Mouse (Mus musculus): ENCODE results near the gene Rngtt.
"Not testable (repeated sequence)": the region's sequence is repeated elsewhere in the genome, so short reads cannot be mapped to it uniquely, and the experiment has no call there.

Gene Rngtt

GRCm38 (mm10) chr4:33441864-33442263, 131.8 kb downstream of the Rngtt start:
- DNase-seq (ENCODE audit: low read depth) = no peak

DNA sequence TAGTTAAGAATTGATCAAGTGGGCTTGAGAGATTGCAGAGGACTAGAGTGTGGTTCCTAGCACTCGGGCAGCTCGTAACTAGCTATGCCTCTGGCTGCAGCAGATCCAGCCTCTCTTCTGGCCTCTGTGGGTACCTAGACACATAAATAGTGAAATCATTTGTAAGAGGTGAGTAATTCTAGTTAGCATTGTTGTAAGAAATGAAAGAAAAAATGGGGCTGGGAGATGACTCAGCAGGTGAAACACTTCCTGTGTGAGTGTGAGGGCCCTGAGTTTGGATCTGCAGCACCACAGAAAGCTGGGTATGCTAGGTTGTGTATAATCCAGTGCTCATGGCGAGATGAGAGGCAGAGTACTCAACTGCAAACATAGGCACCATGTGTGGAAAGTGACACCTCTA, 136.2 kb downstream of the Rngtt start:
- DNase-seq (ENCODE audit: low read depth) = peak; percentile 72

- DNase-seq (ENCODE audit: low read depth) = no peak
Measured at GRCm38 (mm10) chr4:33446881-33447280, 136.8 kb downstream of the Rngtt start.

- not testable (repeated sequence) for DNase-seq (ENCODE audit: low read depth)
Measured at GRCm38 (mm10) chr4:33450356-33450755, 140.2 kb downstream of the Rngtt start.

- DNase-seq (ENCODE audit: low read depth) = no peak
Measured at GRCm38 (mm10) chr4:33459851-33460250, 149.7 kb downstream of the Rngtt start.

DNA sequence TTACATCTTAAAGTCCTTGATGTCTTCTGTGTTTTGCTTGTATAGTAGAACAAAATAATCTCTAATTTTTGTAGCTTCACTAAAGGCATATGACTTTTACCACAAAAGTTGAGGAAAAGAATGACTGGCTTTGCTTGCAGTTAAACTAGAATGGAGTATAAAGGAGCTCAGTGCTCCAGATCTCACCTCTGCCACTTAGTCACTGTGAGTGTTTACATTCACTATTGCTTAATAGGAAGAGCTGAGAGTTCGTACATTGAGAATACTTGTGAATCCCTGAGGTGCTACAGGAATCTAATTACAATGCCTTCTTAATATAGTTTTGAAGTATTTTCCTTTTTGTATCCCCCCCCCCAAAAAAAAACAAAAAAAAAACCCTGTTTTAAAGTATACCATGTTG, 154.3 kb downstream of the Rngtt start:
- no peak for DNase-seq (ENCODE audit: low read depth)

- no peak for DNase-seq (ENCODE audit: low read depth)
Measured at GRCm38 (mm10) chr4:33465871-33466270, 155.8 kb downstream of the Rngtt start.

GRCm38 (mm10) chr4:33466970-33467399, 156.9 kb downstream of the Rngtt start:
- peak; percentile 78 for DNase-seq (ENCODE audit: low read depth)

DNA sequence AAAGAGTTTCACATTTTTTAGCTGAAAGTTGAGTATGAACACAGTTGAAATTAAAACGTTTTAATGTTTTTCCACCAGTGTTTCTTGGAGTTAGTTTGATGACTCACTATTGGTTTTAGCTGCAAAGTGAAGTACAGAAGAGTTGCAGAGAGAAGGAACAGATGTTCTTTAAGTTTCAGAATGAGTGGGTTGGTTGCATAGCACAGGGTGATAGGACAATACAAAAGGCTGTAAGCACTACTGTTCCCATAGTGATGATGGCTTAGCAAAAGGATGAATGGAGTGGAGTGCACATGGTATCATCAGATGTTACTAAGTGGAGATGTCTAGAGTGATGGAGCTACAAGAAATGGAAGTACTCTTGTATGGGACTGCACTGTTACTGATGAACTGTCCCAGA, 157.5 kb downstream of the Rngtt start:
- DNase-seq (ENCODE audit: low read depth) = peak; percentile 28

GRCm38 (mm10) chr4:33468151-33468550, 158.0 kb downstream of the Rngtt start:
- DNase-seq (ENCODE audit: low read depth) = no peak

DNA sequence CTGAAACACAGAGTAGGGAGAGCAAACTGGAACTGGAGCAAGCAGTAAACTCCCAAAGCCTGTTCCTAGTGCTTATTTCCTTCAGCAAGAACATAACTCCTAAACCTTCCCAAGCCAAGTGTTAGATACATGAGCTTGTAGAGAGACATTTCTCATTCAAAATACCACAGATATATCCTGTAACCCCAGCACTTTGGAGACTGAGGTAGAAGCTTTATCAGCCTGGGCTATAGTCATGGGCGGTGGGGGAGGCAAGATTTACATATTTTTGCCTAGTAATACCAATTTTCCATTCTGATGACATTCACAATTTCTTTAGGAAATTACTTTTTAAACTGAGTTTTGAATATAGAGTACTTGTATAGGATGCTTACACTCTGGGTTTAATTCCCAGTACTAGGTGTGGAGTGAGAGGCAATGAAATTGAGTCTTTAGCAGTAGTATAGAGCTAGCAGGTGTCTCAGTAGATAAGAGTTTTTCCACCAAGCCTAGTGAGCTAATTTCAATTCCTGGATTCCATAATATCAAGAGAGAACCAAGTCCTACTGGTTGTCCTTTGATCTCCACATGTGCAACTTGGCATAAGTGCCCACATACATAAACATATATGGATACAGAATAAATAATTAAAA, 160.7 kb downstream of the Rngtt start:
- DNase-seq (ENCODE audit: low read depth) = no peak

GRCm38 (mm10) chr4:33478011-33478785, 168.1 kb downstream of the Rngtt start:
- DNase-seq (ENCODE audit: low read depth) = no peak

GRCm38 (mm10) chr4:33481721-33482120, 171.6 kb downstream of the Rngtt start:
- no peak for DNase-seq (ENCODE audit: low read depth)

DNA sequence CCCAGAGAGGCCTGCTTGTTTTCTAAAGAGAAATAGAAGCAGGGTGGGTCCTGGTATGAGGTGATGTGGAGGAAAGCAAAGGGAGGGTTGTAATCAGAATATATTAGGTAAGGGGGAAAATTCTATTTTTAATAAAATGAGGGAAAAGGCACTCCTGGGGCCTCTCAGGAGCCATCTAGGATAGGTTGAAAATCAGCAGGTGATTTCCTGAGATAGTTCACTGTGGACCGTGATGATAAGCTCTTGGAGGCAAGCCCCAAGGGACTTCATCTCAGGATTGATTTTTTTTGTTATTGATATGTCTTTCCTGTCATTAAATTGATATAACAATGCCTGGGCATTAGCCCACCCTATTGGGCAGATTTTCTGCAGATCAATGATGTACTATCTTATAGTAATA, 175.9 kb downstream of the Rngtt start:
- no peak for DNase-seq (ENCODE audit: low read depth)

GRCm38 (mm10) chr4:33491108-33491507, 181.0 kb downstream of the Rngtt start:
- DNase-seq (ENCODE audit: low read depth) = no peak

- no peak for DNase-seq (ENCODE audit: low read depth)
Measured at GRCm38 (mm10) chr4:33494377-33494776, 184.3 kb downstream of the Rngtt start.

GRCm38 (mm10) chr4:33496985-33497384, 186.9 kb downstream of the Rngtt start:
- no peak for DNase-seq (ENCODE audit: low read depth)

GRCm38 (mm10) chr4:33497657-33498056, 187.5 kb downstream of the Rngtt start:
- no peak for DNase-seq (ENCODE audit: low read depth)

- DNase-seq (ENCODE audit: low read depth) = no peak
Measured at GRCm38 (mm10) chr4:33498160-33498874, 188.2 kb downstream of the Rngtt start.

DNA sequence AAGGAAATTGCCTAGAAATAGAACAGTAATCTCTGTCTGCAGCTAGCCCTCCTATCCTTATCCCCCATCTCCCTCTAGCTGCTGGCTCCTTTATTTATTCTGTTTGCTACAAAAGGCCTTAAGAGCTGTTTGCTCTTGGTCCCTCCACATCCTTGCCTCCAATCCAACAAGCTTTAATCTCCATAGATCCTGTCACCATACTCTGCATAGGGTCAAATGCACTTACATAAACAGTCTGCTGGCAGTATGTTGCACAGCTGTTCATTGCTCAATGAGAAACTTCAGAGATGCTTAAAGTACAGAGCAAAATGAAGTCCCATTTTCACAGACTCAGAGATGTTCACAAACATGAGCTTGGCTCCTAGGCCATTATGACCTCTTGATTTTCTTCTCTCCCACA, 196.5 kb downstream of the Rngtt start:
- no peak for DNase-seq (ENCODE audit: low read depth)

DNA sequence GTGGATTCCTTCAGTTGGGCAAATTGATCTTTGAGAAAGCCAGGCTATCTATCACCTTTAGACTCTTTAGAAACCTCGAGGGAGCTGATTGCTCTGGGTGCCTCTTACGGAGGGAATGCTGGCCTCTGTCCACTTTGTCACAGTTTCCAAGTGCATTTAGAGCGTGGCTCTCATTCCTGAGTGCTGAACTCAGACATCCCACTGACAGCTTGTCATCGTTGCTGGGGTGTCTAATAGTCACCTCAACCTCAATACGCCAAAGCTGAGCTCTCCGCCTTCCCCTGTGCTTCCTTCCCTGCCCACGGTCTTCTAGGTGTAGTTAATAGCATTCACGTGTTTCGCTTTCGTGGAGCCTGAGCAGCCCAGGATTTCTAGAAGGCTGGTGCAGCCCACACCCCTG, 200.4 kb downstream of the Rngtt start:
- DNase-seq (ENCODE audit: low read depth) = no peak

GRCm38 (mm10) chr4:33513421-33513820, 203.3 kb downstream of the Rngtt start:
- peak; percentile 70 for DNase-seq (ENCODE audit: low read depth)
